Mouse (Mus musculus): Measurements from ENCODE around the gene Cdk10.

- TF ChIP-seq CTCF (IDR thresholded peaks at IDR 0.05; ENCODE audit: borderline replicate concordance, extremely low read depth, insufficient read depth, insufficient read length) (no peak), POLR2A (IDR thresholded peaks at IDR 0.05; ENCODE audit: borderline replicate concordance, extremely low read depth, insufficient read depth, insufficient read length, poor library complexity, severe bottlenecking) (no peak)
Observed at GRCm38 (mm10) chr8:123245543-123245942, 20.9 kb downstream of the Cdk10 start.

Measured in brain, embryonic 14.5 days (tissue).